Mouse (Mus musculus): ENCODE data around the gene Psg28.

GRCm38 (mm10) chr7:18403407-18403806, 28.4 kb downstream of the Psg28 start:
- no peak for TF ChIP-seq CTCF (IDR thresholded peaks at IDR 0.05)
- TF ChIP-seq POLR2A (IDR thresholded peaks at IDR 0.05; ENCODE audit: insufficient read depth, low read depth, low read length) = no peak
- TF ChIP-seq EP300 (IDR thresholded peaks at IDR 0.05; ENCODE audit: insufficient read depth, low read depth, low read length) = no peak
